Mouse (Mus musculus): ENCODE data around the gene Arid2. TPM values are rescaled to one million over a fixed set of nuclear protein-coding genes. Genes with fewer than 3 reads are reported as not detected.
A peak's percentile ranks its signal among the peaks of the same experiment; 100 is the strongest.
"Not testable (repeated sequence)": the region's sequence is repeated elsewhere in the genome, so short reads cannot be mapped to it uniquely, and the experiment has no call there.

The Arid2 gene
- total RNA-seq, 2 experiments from 2014 or later: 46.8 to 91.7 TPM

GRCm38 (mm10) chr15:96284711-96285322 is 2.5 kb upstream of the Arid2 start:
- ATAC-seq (replicated peaks; ENCODE audit: low FRiP score, low TSS enrichment, poor library complexity, severe bottlenecking): no peak

GRCm38 (mm10) chr15:96285323-96286014 is 1.8 kb upstream of the Arid2 start:
- peak; percentile 61 for ATAC-seq (replicated peaks; ENCODE audit: low FRiP score, low TSS enrichment, poor library complexity, severe bottlenecking)

- ATAC-seq (replicated peaks; ENCODE audit: low FRiP score, low TSS enrichment, poor library complexity, severe bottlenecking): peak; percentile 48
These were observed 1.0 kb upstream of the Arid2 start for GRCm38 (mm10) chr15:96286015-96286934.

GRCm38 (mm10) chr15:96286935-96287292 is 404 bp upstream of the Arid2 start:
- no peak for ATAC-seq (replicated peaks; ENCODE audit: low FRiP score, low TSS enrichment, poor library complexity, severe bottlenecking)

GRCm38 (mm10) chr15:96287976-96288835 is 888 bp downstream of the Arid2 start:
- no peak for ATAC-seq (replicated peaks; ENCODE audit: low FRiP score, low TSS enrichment, poor library complexity, severe bottlenecking)

- ATAC-seq (replicated peaks; ENCODE audit: low FRiP score, low TSS enrichment, poor library complexity, severe bottlenecking): no peak
These were observed 1.6 kb downstream of the Arid2 start for GRCm38 (mm10) chr15:96288836-96289390.

GRCm38 (mm10) chr15:96290001-96290400 is 2.7 kb downstream of the Arid2 start:
- ATAC-seq (replicated peaks; ENCODE audit: low FRiP score, low TSS enrichment, poor library complexity, severe bottlenecking): no peak

- peak; percentile 66; the same call in 1 of the 2 replicates for ATAC-seq (replicated peaks; ENCODE audit: low FRiP score, low TSS enrichment, poor library complexity, severe bottlenecking)
These were observed 6.1 kb downstream of the Arid2 start for GRCm38 (mm10) chr15:96293444-96293843.

- no peak for ATAC-seq (replicated peaks; ENCODE audit: low FRiP score, low TSS enrichment, poor library complexity, severe bottlenecking)
These were observed 9.8 kb downstream of the Arid2 start for GRCm38 (mm10) chr15:96297078-96297590.

GRCm38 (mm10) chr15:96297623-96298188 is 10.4 kb downstream of the Arid2 start:
- ATAC-seq (replicated peaks; ENCODE audit: low FRiP score, low TSS enrichment, poor library complexity, severe bottlenecking): no peak

GRCm38 (mm10) chr15:96309310-96309709 is 22.0 kb downstream of the Arid2 start:
- no peak for ATAC-seq (replicated peaks; ENCODE audit: low FRiP score, low TSS enrichment, poor library complexity, severe bottlenecking)

- peak; percentile 99 for ATAC-seq (replicated peaks; ENCODE audit: low FRiP score, low TSS enrichment, poor library complexity, severe bottlenecking)
These were observed 25.6 kb downstream of the Arid2 start for GRCm38 (mm10) chr15:96312902-96313301.

GRCm38 (mm10) chr15:96315664-96316063 is 28.3 kb downstream of the Arid2 start:
- 0 out of 2 replicates have a peak, but pooled peaks have one; percentile 17 for ATAC-seq (replicated peaks; ENCODE audit: low FRiP score, low TSS enrichment, poor library complexity, severe bottlenecking)

- ATAC-seq (replicated peaks; ENCODE audit: low FRiP score, low TSS enrichment, poor library complexity, severe bottlenecking): no peak
These were observed 32.0 kb downstream of the Arid2 start for GRCm38 (mm10) chr15:96319335-96319734.

- ATAC-seq (replicated peaks; ENCODE audit: low FRiP score, low TSS enrichment, poor library complexity, severe bottlenecking): no peak
These were observed 38.5 kb downstream of the Arid2 start for GRCm38 (mm10) chr15:96325726-96326328.

- ATAC-seq (replicated peaks; ENCODE audit: low FRiP score, low TSS enrichment, poor library complexity, severe bottlenecking): not testable (repeated sequence)
These were observed 41.4 kb downstream of the Arid2 start for GRCm38 (mm10) chr15:96328722-96329121.

GRCm38 (mm10) chr15:96330536-96330935 is 43.2 kb downstream of the Arid2 start:
- ATAC-seq (replicated peaks; ENCODE audit: low FRiP score, low TSS enrichment, poor library complexity, severe bottlenecking): peak; percentile 95

All from megakaryocyte-erythroid progenitor cell, adult 5-6 weeks (primary cell).